Mouse (Mus musculus) neural tube, embryonic 14.5 days (tissue): Measurements from ENCODE around the gene Slc22a27. TPM values are rescaled to one million over a fixed set of nuclear protein-coding genes. Genes with fewer than 3 reads are reported as not detected.

Experiments used
- microRNA-seq: library from miRNA; unstranded; fragments of <30 nt; microRNA quantifications from one replicate; pipeline ENCODE4, GENCODE M21; 2016
- polyA plus RNA-seq: library from polyadenylated mRNA; unstranded; fragments of >200 nt; fragmentation: Nextera tagmentation; extraction: Ambion mirVana; gene quantifications from 2 replicates; pipeline ENCODE4 v1.2.1, GENCODE M21; 2014

Gene Slc22a27
- polyA plus RNA-seq, 1 experiment from 2014 or later: not detected

Small RNA genes within 50 kb of the gene (microRNA-seq; reads per million reads assigned to microRNA genes)
- not detected for gene Gm24951

Other genes with a start within 250 kb of the Slc22a27 start
- not detected in 2 replicates for gene Slc22a26, start 163.4 kb downstream of the Slc22a27 start, polyA plus RNA-seq
- gene Slc22a28, start 166.0 kb upstream of the Slc22a27 start, polyA plus RNA-seq: not detected in 2 replicates